Mouse (Mus musculus) testis, adult 2 months (tissue): Measurements from ENCODE around the gene Tnik.

Experiments used
- CTCF ChIP-seq: fragments of 200-500 bp; IDR thresholded peaks from 2 replicates; pipeline ENCODE4 v1.5.1; 2012; ENCODE audit warnings: low read depth, mild to moderate bottlenecking, inconsistent platforms, low read length, moderate library complexity; ENCODE audit not compliant: control insufficient read depth, insufficient read depth, insufficient replicate concordance
- POLR2A ChIP-seq: fragments of 200-500 bp; IDR thresholded peaks from 2 replicates; pipeline ENCODE4 v1.6.1; 2012; ENCODE audit warnings: low read depth, mild to moderate bottlenecking, inconsistent platforms, low read length, moderate library complexity; ENCODE audit not compliant: control insufficient read depth

- TF ChIP-seq CTCF (no peak), POLR2A (no peak)
These were observed 349.3 kb downstream of the Tnik start for GRCm38 (mm10) chr3:28612330-28612729.
